In the genomic region with DNA sequence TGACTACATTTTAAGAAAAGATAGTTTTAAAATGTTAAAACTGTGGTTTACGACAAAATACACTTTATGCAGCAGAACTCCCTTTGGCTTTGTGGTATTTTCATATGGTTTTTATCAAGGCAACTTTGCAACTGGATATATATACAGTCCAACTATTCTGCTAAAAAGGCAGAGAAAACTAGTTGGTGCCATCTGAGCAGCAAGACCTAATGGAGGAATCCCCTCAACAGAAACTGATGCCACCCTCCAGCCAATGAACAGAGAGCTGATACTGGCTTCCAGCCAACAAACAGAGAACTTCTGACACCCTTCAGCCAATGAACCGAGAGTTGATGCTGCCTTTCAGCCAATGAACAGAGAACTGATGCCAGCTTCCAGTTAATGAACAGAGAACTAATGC, we compare ENCODE assay signal across 16 mouse cellular contexts.
"Had no signal": no experiment of that assay in that cellular context is flagged by ENCODE, and none has a peak within 500 bp of the region (broad histone marks: within the 10 kb centered on the region; RNA-seq: fewer than 3 reads in every experiment).

No protein-coding gene starts in this region.

- H3K9me3 ChIP-seq: midbrain, embryonic 12.5 days; neural tube, embryonic 12.5 days; stomach, embryonic 15.5 days had no signal

- H3K9ac ChIP-seq: lung, embryonic 14.5 days; midbrain, embryonic 12.5 days; neural tube, embryonic 12.5 days; stomach, embryonic 15.5 days had no signal

- H3K4me3 ChIP-seq: megakaryocyte, embryonic 14.5 days; midbrain, embryonic 12.5 days; neural tube, embryonic 12.5 days; stomach, embryonic 15.5 days had no signal

- H3K36me3 ChIP-seq: midbrain, embryonic 12.5 days; neural tube, embryonic 12.5 days; stomach, embryonic 15.5 days had no signal

- DNase-seq: lung, adult 18-20 months; lung, embryonic 14.5 days; lung, postnatal 14 days; lung, postnatal 36 days; midbrain, embryonic 14.5 days; right cerebral cortex, postnatal 14 days; thymus, adult 2 months; thymus, postnatal 25 days; thymus, postnatal 4 days had no signal

- H3K27ac ChIP-seq: macrophage; midbrain, embryonic 12.5 days; neural tube, embryonic 12.5 days; stomach, embryonic 15.5 days; stomach, postnatal 0 days had no signal

- H3K4me2 ChIP-seq: lung, embryonic 14.5 days; midbrain, embryonic 12.5 days; neural tube, embryonic 12.5 days; stomach, embryonic 15.5 days had no signal

- H3K4me1 ChIP-seq: megakaryocyte, embryonic 14.5 days; midbrain, embryonic 12.5 days; neural tube, embryonic 12.5 days; stomach, embryonic 15.5 days had no signal

- ATAC-seq: midbrain, embryonic 16.5 days had no signal

- H3K27me3 ChIP-seq: megakaryocyte, embryonic 14.5 days; midbrain, embryonic 12.5 days; neural tube, embryonic 12.5 days; stomach, embryonic 15.5 days had no signal
